Mouse (Mus musculus) 3134 (cell line): ENCODE measurements around the gene Tlx2.

Source experiments
- DNase-seq: peaks from one replicate; pipeline ENCODE4 v3.0.0-alpha.2; 2011; ENCODE audit warnings: low spot score; ENCODE audit not compliant: insufficient read length; ENCODE audit errors: extremely low read depth

The Tlx2 gene

DNA sequence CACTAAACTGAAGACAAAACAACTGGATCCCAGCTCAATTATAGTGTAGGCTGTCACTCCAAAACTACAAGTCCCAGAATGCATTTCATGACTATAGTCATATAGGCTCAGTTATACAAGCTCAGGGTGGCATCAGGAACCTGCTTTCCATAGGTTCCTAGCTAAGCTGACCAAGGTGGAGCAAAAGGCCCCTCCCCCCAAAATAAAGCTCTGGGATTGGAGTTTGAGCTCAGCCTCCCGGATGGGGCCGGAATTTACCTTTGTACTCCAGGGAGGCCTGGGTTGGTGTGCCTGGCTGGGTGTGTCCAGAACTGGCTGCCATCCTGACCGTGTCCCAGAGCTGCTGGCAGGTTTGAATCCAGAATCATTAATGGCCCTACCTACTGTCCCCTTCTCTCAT, 12.3 kb downstream of the Tlx2 start, which contains the start of gene Dqx1:
Dqx1 (plus strand) TSS at position 55 of the 400 bp plus-strand sequence.
- DNase-seq: no peak

DNA sequence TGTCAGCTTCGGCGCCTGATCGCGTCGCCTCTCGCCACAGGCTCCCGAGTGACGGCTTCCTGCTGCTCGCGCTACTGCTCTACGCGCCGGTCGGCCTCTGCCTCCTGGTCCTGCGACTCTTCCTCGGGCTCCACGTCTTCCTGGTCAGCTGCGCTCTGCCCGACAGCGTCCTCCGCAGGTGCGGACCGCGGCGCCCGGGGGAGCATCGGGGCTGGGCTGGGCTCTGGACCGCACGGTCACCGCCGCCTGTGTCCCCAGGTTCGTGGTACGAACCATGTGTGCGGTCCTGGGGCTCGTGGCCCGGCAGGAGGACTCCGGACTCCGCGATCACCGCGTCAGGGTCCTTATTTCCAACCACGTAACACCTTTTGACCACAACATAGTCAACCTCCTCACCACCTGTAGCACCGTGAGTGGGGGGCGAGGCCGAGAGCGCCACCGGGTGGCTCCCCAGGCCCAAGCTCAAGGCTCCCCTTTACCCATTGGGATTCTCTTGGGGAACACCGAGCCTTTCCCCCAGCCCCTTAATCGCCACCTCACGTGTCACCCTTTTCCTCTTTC, 15.1 kb downstream of the Tlx2 start, which contains the start of gene Htra2:
Htra2 (minus strand) TSS at position 403 of the 561 bp plus-strand sequence.
- DNase-seq: no peak

DNA sequence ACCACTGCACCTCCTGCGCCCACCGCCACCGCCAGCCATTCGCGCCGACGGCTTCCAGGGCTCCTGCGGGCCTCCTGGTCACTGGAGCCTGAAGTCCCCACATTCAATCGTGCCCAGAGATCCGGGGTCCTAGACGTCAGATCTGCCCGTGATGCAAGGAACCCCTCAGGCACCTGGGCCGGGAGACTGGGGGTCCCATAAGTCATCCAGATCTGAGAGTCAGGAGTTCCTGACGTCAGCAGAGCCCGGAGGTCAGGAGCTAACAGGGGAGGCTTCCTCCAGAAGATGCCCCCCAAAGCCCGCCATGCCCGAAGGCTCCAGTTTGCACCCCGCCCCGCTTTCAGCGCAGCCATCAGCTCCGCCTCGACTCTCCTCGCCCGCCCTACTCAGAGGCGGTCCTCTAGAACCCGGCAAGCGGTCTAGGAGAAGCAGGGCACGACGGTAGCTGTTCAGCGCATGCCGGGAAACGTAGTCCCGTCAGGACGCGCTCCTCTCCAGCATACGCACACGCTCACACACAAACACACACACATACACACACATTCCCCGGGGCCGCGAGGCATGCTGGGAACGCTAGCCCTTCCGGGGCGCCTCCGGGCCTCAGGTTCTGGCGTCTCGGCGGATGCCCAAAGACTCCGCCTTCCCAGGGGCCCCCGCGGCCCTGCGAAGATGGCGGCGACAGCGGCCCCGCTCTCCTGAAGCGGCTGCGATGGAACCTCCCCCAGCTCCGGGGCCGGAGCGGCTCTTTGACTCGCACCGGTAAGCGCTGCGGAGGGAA, 15.8 kb downstream of the Tlx2 start, which contains the start of gene Aup1:
Aup1 (plus strand) TSS at position 448 of the 778 bp plus-strand sequence.
- peak; percentile 98 for DNase-seq

DNA sequence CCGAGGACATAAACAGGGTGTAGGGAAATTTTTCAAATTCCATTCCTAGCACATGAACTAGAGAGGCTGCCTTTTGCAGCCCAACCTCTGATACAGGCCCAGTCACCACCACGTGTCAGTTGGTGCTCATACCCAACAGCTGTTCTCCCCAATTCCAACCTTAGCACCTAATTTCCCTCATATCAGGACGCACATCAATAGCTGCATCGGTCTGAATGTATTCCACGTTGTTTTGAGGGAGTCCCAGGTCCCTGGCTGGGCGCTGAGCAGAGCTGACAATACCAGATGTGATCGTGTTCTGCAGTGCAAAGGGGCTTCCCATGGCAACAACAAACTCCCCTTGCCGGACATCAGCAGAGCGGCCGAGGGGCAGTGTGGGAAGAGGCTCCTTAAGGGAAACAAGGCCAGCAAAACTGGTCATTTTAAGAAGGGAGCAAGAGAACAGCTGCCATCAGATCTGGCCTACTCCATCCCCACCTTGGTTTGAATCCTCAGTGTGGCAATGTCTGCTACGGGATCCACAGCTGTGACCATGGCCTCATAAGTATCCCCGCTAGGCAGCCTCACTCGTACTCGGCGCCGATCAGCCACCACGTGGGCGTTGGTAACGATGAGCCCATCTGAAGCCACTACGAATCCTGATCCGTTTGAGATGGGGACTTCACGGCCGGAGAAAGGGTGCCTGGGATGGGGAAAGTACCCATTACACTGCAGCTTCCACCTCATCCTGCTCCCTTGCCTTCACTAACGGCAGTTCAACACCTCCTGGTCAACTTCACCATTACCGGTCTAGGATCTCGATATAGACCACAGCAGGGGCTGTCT, 16.7 kb downstream of the Tlx2 start:
- DNase-seq: peak; percentile 59

DNA sequence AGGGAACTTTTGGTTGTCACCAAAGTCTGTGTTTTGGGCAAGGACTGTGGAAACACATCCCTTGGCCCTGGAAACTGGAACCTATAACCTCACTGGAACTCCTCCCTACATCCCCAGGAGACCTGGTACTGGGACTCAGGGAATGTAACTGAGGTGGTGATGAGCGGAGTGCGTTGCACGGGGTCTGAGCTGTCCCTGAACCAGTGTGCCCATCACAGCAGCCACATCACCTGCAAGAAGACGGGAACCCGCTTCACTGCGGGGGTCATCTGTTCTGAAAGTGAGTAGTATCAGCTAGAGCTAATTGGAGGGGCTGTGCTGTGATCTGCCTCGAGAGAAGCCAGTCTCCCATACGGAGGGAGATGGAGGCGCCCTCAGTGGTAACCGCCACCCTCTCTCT, 20.7 kb downstream of the Tlx2 start:
- no peak for DNase-seq

DNA sequence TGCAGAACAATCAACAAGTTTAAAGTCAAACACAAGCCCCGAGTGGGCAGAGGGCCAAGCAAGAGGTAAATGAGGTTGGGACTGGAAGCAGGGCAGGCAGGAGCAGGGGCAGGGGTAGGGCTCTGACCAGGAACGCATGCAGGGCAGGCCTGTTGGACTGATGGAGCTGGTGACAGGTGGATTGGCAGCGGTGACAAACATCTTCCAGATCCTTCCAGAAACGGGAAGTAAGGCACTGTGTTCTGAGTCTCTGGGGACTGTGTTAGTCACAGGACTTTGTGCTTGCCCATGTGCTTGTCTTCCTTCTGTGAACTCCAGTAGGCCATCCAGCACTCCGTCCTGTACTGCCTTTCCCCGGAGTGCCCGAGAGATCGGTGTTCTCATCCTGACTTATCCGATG, 25.4 kb downstream of the Tlx2 start:
- DNase-seq: peak; percentile 49

DNA sequence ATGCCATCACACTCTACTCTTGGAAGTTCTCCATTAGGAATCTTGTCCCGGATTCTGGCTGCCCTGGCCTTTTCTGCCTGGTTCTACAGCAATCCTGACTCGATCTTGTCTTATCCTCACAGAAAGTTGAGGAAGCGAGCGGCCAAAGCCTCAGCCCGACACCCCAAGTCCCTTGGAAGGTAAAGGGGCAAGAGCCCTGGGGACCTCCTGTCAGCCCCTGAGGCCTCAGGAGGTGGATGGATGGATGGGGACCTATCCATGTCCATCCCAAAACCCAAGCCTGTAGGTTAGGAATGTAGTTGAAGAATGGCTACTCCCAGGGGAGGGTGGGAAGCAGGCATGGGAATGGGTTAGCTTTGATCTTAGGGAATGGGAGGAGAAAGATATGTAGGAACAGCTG, 26.1 kb downstream of the Tlx2 start:
- no peak for DNase-seq

DNA sequence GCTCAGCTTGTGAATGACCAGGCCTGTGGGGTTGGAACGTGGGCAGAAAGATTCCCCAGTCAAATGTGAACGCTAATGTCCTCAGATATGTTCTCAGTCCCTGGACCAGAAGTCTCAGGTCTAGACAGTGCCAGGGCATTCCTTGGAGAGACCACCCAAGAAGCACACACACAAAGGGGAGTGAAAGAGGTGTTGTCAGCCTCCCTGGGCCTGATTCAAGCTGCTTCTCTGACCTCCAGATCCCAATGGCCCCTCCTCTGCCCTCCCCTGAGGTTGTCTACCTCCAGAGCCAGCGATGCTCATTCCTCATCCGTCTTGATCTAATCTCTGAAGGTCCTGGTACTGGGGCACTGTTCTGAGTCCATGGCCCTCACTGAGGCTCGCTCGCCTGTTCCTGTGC, 26.5 kb downstream of the Tlx2 start:
- DNase-seq: no peak

DNA sequence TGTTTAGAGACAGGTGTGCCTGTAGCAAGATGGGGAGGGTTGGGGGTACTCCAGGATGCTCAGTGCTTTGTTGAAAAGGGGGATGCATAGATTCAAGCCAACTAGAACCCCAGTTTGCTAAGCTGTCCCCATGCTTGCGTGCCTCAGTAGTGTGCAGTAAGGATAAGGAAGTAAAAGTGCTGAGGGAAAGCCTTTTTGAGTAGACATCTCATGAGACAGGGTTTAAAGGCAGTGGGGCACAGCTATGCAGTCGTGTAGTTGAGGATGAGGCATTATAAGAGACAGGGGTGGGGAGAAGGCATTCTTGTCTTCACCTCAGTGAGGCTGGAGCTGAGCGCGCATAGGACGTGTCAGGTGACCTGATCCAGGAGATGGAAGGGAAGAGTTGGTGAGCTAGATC, 29.5 kb downstream of the Tlx2 start:
- no peak for DNase-seq

DNA sequence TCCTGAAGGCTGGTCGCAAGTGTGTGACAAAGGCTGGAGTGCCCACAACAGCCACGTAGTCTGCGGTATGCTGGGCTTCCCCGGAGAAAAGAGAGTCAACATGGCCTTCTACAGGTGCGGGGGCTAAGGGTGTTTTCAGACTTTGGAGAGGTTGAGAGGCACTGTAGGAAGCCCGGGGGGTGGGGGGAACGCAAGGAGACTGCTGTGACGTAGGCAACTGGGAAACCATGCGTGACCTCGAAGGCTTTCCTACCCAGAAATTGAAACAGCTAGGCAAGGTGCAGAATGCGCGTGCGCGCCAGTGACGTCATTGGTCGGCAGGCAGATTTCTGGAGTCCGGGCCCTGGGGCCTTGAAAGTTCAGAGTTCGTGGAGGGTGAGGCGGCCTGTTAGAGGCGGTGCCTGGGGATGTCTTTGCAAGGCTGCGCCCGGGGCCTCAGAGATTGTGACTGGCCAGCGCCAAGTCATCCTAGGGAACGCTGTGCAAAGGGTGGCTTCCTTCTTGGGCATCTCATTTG, 31.5 kb downstream of the Tlx2 start:
- no peak for DNase-seq

DNA sequence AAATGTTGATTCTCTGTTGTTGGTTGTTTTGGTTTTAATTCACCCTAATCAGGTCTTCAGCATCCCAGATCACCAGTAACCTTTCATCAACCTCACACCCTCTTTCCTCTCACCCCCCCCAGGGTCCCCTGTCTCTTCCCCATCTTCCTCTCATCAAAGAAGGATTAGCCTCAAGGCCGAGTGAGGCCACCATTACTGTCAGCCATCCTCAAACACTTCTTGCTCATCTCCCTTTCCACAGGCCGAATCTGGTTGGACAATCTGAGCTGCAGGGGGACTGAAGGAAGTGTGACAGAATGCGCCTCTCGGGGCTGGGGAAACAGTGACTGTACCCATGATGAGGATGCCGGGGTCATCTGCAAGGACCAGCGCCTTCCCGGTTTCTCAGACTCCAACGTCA, 32.9 kb downstream of the Tlx2 start:
- no peak for DNase-seq

DNA sequence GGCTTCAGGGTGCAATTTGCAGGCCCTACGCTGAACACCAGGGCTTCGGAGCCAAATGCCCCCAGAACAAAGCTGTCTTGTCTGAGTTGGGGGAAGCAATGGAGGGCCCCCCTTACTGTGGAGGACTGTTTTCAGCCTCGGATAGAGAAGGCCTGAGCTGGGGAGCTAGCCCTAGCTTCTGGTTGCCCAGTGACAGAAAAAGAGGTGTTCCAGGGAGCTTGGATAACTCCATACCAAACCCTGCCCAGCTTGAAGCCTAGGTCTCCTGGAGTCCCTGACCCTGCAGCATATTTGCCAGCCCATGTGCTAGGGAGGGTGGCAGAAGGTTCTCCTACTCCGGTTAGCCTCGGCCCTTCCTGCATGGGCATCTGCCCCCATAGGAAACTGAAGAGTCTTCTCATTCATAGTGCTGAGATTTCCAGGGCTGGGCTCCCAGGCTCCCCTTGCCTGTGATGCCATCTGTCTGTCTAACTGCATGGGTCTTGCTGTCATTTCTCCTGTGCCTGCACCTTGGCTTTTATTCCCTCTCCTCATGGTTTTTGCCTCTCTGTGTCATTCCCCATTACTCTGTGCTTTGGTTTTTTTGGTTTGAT, 35.5 kb downstream of the Tlx2 start:
- no peak for DNase-seq

DNA sequence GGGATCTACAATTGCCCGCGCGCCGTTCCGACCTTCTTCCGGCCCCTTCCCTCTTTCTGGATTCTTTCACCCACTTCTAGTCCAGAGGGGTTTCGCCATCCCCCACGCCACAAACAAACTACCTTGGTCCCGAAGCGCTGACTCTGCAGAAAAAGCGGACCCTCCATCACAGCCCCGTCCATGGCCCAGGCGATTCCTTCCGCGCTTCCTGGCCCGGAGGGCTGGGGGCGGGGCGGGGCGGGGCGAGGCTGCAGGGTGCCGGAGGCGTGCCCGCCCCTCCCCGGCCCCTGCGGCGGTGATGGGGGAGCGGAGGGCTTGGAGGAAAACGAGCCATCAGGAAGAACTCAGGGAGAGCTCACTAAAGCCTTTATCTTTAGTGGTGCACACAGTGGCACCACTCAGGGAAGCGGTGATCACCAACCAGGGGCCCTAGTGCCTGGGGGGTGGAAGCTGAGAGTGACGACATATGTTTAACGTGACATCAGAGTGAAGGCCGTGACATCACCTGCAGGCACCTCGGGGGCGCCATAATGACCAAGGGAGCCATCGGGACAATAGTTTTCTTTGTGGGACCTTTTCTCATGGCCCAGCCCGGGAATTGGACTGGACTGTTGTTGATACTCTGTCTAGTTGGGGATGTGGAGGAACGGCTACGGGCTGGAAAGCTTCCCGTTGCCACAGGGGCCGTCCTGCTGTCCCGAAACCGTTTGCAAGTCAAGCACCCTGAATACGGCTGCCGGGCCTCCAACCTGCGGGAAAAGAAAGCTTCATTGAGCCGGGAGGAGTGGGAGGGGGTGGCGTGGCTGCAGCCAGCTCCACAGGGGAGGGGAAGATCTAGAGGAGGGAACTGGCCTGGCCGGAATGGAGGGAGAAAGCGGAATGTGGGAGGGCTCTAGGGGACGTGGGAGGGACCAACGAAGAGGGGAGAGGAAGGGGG, 36.6 kb downstream of the Tlx2 start, which contains the start of the genes Dok1 and Loxl3:
Dok1 (minus strand) TSS at position 223 of the 937 bp plus-strand sequence.
Loxl3 (plus strand) TSS at position 925 of the 937 bp plus-strand sequence.
- DNase-seq: peak; percentile 82

DNA sequence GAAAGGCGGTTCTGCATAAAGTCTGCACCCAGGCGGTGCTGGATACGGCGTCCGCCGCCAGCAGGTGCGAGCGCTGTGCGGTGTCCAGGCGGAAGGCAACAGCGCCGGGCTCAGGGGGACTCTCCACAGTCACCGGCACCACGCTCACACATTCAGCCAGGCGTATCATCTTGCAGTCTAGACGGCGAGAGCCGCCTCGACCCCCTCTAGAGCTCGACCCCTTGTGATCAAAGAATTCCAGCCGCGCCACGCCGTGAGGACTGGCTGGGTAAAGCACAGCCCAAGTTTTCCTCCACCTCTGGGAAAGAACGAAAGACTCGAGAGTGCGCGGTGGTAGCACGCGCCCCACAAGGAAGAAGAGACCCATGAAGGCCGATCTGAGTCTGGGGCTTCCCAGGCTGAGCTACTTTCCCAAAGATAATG, 37.3 kb downstream of the Tlx2 start:
- peak; percentile 70 for DNase-seq

DNA sequence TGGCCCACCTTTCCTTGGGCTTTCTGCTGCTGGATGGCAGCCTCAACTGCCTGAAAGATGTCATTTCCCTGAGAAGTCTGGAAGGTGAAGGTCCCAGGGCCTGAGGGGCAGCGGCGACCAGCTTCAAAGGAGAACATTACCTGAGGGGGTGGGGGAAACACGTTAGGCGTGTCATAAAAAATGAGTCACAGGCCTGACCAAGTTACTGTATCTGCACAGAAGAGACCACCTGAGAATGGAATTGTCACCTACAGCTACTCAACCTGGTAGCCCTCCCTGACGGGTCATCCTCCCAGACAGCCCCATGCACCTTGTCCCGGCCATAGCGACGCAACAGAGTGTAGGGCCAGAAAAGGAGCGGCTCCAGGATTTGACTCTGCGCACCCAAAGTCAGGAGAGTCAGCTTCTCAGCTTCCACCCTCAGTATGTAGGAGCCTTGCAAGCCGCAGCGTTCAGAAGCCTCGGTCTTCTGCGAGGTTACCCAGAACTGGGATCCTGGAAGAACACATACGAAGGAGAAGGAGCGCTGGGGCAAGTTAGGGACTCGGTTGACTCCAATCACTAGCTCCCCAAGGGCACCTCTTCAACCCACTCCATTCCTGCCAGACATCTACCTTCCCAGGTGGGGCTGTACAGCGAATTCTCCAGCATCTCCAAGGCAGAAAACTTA, 38.0 kb downstream of the Tlx2 start:
- DNase-seq: no peak

DNA sequence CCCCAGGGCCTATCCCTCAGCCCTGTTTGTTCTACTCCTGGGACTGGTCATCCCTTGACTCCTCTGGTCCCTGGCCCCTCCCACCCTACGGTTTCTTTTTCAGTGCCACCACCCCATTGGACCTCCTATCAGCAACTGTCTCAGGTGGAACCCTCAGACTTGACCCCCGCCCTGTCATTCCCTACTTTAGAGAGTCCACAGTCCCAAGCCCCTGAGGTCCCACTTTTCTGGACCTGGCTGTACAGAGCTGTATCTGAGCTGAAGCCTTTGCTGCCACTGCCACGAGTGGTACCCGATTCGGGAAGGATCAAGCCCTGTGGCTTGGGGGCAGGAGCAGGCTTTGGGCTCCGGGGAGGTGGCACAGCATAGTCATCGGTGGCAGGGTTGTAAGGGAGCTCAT, 39.0 kb downstream of the Tlx2 start:
- no peak for DNase-seq

DNA sequence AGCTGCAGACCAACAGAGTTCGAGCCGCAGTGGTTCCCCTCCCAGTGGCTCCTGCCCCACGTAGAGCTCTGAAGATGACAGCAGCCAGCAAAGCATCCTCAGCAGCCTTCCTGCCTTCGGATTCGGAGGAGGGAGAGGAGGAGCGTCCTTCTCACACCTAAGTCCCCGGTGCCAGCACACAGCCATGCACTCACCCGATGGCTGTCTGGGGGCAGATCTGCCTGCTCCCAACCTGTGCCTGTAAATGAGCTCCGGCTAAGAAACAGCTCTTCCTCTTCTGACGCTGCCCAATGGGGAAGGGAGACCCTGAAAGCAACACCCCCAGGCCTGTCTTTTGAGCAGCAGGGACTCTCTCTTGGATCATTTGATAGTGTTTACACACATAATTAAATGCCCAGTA, 40.3 kb downstream of the Tlx2 start:
- DNase-seq: no peak

DNA sequence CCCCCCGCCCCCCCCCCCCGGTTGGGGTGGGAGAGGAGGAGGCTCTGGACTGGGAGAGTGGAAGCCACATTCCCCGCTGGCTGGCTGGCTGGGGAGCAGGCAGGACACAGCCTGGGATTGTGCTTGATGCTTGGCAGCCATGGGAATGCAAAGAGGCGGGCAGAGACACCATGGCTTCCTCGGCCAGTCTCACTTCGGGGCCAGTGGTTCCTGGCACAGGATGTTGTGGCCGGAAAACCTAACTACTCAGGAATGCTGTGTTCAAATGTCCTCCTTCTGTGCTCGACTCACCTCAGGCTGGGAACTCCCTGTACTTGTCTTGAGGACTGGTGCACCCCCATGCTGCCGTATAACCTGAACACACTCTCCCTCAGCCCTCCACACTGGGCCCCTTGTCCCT, 42.4 kb downstream of the Tlx2 start:
- DNase-seq: peak; percentile 83

DNA sequence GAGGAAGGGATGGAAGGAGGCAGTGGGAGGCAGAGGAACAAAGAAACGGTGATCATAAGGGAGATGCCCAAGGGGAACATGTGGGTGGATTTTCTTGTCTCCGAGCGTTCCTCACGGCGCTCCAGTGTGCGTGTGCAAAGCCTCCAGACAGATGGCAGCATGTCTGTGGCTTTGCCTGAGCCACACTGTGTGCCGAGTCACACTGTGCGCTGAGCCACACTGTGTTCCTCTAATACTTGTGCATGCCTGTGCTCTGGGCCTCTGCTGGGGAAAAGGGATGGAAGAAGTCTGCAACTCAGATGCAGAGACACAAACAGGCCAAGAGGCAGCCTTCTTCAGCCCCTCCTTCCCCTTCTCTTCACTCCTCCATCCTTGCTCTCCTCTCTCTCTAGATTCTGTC, 42.8 kb downstream of the Tlx2 start:
- no peak for DNase-seq
